Mouse (Mus musculus): ENCODE measurements at regions not wholly inside any gene's neighbourhood (a gene's known extent, or its start where the extent isn't known, plus 50 kb on each side); places are given as distances from the start of the nearest gene placed in this dataset.
"Not testable (repeated sequence)": the region's sequence is repeated elsewhere in the genome, so short reads cannot be mapped to it uniquely, and the experiment has no call there.

DNA sequence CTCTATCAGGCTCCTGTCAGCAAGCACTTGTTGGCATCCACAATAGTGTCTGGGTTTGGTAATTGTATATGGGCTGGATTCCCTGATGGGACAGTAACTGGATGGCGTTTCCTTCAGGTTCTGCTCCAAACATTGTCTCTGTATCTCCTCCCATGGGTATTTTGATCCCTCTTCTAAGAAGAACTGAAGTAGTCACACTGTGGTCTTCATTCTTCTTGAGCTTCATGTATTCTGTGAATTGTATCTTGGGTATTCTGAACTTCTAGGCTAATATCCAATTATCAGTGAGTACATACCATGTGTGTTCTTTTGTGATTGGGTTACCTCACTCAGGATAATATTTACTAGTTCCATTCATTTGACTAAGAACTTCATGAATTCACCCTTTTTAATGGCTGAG lies 119.2 kb upstream of the Gm21119 start:
- not testable (repeated sequence) for DNase-seq (ENCODE audit: low spot score in 2 of 2)

DNA sequence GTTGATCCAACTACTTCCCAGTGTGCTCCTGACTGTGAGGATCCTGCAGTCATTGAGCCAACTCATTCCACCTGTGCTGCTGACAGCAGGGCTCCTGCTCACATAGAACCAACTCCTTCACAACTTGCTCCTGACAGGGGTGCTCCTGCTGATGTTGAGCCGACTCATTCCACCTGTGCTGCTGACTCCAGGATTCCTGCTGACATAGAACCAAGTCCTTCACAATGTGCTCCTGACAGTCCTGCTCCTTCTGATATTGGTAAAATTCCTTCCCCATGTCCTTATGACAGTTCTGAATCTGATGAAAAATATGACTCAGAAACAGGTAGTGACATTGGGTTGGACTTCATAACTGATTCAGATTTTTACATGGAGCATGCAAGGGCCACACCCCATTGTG lies 100.8 kb upstream of the Gm21119 start:
- not testable (repeated sequence) for DNase-seq (ENCODE audit: low spot score in 2 of 2)

DNA sequence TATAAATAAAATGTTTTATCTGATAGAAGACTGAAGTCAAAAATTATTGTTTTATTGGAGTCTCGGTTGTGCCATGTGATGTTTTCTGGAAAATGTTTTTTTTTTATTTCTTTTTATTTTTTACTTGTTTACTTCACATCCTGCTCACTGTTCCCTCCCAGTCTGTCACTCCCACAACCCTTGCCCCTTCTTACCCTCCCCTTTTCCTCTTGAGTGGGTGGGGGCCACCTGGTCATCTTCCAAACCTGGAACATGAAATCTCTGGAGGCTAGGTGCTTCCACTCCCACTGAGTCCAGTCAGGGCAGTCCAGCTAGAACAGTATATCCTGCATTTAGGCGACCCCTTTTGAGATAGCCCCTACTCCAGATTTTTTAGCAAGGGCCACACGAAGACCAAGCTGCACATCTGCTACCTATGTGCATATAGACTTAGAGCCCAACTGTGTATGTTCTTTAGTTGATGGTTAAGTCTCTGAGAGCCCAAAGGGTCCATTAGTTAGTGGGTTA lies 98.3 kb upstream of the Gm21119 start:
- DNase-seq (ENCODE audit: low spot score in 2 of 2): not testable (repeated sequence)

DNA sequence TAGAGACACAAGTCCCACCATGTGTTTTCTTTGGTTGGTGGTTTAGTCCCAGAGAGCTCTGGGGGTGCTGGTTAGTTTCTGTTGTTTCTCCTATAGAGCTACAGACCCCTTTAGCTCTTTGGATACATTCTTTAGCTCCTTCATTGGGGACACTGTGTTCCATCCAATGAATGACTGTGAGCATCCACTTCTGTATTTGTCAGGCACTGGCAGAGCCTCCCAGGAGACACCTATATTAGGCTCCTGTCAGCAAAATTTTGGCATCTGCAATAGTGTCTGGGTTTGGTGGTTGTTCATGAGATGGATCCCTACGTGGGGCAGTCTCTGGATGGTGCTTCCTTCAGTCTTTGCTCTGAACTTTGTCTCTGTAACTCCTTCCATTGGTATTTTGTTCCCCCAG lies 97.2 kb upstream of the Gm21119 start:
- not testable (repeated sequence) for DNase-seq (ENCODE audit: low spot score in 2 of 2)

DNA sequence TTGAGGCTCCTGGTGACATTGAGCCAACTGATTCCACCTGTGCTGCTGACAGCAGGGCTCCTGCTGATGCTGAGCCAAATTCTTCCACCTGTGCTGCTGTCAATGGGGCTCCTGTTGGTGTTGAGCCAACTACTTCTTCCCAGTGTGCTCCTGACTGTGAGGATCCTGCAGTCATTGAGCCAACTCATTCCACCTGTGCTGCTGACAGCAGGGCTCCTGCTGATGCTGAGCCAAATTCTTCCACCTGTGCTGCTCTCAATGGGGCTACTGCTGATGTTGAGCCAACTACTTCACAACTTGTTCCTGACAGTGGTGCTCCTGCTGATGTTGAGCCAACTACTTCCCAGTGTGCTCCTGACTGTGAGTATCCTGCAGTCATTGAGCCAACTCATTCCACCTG lies 90.2 kb upstream of the Gm21119 start:
- DNase-seq (ENCODE audit: low spot score in 2 of 2): not testable (repeated sequence)

DNA sequence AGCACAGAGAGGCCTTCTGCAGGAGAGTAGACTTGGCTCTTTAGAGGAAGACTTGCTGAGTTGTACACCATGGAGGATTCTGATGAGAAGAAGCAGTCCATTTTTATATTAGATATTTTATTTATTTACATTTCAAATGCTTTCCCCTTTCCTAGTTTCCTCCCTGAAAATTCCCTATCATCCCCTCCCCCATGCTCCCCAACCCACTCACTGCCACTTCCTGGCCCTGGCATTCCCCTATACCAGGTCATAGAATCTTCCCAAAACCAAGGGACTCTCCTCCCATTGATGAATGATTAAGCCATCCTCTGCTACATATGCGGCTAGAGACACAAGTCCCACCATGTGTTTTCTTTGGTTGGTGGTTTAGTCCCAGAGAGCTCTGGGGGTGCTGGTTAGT lies 85.7 kb upstream of the Gm21119 start:
- DNase-seq (ENCODE audit: low spot score in 2 of 2): not testable (repeated sequence)

DNA sequence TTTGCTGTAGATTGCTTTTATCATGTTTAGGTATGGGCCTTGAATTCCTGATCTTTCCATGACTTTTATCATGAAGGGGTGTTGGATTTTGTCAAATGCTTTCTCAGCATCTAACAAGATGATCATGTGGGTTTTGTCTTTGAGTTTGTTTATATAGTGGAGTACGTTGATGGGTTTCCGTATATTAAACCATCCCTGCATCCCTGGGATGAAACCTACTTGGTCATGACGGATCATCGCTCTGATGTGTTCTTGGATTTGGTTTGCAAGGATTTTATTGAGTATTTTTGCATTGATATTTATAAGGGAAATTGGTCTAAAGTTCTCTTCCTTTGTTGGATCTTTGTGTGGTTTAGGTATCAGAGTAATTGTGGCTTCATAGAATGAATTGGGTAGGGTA lies 75.7 kb upstream of the Gm21119 start:
- not testable (repeated sequence) for DNase-seq (ENCODE audit: low spot score in 2 of 2)

DNA sequence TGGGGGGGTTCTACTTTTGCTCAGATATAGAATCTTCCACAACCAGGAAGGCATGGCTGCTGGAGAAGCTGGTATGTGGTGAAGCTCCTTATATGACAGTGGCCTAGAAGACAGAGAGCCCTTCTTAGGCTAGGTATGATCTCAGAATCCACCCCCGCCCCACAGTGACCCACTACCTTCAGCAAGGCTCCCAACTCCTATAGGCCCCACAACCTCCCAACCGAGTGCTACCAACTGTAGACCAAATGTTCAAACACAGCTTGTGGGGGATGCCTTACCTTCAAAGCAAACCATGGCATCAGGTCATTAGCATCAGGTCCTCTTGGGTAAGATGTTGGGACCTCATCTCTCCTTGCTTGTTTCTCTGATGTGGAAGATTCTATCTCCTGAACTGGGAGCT lies 70.6 kb upstream of the Gm21119 start:
- not testable (repeated sequence) for DNase-seq (ENCODE audit: low spot score in 2 of 2)

DNA sequence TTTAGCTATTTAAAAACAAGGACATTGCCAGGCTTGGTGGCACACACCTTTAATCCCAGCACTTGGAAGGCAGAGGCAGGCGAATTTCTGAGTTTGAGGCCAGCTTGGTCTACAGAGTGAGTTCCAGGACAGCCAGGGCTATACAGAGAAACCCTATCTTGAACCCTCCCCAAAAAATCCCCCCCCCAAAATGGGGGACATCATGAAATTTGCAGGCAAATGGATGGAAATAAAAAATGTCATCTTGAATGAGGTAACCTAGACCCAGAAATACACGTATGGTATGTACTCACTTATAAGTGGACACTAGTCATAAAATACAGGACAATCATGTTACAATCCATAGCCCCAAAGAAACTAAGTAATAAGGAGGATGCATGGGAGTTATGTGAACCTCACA lies 69.4 kb upstream of the Gm21119 start:
- peak in 1 of 2 experiments; percentile 4 for DNase-seq (ENCODE audit: low spot score in 2 of 2)

DNA sequence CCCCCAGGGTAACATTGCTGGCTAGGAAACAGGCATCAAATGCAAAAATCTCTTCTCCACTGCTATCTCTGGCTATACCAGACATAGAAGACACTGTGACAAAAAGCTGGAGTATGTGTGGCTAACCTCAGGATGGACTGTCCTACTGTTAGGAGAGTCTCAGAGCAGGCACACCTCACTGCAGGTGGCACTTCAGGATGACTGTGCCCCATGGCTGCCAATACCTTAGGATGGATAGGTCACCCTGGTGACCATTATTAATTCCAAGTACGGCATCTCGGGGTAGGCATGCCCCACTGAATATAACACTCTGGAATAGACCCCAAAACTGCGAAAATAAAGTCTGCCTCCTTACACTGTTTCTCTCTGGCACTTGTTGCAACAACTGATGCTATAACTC lies 68.3 kb upstream of the Gm21119 start:
- DNase-seq (ENCODE audit: low spot score in 2 of 2): not testable (repeated sequence)

DNA sequence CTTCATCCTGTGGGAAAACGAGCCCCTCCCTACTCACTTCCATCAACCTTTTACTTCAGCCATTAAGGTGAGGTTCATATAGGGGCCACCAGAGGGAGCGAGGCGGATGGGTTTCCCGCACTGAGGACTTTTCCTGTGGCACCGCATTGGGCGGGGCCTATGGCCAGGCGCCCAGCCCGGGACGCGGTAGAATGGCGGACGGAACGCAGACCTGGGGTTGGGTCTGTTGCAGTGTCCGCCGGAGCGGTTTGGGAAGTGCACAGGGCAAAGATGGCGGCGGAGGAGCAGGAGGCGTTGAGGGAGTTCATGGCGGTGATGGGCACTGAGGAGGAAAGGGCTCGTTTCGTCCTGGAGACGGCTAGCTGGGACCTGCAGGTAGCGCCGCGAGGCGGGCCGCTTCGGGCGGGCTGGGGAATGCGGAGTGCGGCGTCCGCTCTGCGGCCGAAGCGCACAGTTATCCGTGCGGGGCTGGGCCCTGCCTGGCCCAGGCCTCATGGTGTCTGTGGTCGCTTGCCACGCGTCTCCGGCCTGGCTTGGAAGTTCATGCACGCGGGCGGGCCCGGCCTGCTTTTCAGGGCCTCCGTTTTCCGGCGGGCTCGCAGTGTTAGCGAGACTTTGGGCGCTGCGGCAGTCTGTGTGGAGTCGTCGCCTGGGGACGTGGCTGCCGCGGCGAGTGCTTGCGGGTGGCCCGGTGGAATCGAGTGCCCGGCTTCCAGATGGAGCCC lies 64.5 kb upstream of the Gm21119 start:
- peak; percentile 98 for DNase-seq (ENCODE audit: low spot score in 2 of 2)

DNA sequence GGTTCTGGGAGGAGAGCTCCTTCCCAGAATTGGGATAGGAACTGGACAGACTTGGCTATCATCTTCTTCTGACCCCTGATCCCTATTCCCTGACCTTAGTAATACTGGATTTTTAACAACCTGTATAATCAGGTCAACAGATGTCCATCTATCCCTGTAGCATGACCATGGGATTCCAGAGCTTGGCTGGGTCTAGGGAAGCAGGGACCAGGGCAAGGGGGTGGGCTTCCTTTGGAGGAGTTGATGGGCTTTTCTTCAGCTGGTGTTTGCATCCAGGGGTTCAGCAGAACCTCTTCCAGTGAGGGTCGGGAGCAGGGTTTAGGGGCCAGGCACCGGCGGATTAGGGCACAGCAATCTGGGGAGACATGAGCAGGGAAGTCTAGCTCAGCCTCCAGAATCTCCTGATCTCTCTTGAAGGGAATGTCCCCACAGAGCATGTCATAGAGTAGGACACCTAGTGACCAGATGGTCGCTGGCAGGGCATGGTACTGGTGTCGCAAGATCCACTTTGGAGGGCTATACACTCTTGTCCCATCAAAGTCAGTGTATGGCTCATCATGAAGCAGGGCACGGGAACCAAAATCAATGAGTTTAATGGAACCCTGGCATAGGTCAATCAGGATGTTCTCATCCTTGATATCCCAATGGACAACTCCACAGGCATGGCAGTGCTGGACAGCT lies 58.1 kb upstream of the Gm21119 start:
- DNase-seq (ENCODE audit: low spot score in 2 of 2): not testable (repeated sequence)

DNA sequence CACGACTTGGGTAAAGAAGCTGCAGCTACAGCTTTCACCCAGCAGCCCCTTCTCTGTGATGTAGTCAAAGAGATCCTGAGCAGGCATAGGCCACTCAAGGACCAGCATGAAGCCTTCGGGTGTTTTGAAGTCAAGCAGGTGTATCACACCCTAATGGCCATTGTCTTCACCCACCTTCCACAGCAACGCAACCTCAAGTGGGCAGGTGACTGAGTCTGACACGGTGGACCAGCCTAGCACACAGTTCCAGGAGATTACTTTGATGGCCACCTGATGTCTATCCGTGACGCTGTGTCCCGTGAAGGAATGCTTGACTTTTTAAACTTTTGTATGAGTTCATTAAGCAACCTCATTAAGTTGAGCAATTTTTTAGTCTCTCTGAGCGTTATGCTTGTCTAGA lies 57.5 kb upstream of the Gm21119 start:
- not testable (repeated sequence) for DNase-seq (ENCODE audit: low spot score in 2 of 2)

DNA sequence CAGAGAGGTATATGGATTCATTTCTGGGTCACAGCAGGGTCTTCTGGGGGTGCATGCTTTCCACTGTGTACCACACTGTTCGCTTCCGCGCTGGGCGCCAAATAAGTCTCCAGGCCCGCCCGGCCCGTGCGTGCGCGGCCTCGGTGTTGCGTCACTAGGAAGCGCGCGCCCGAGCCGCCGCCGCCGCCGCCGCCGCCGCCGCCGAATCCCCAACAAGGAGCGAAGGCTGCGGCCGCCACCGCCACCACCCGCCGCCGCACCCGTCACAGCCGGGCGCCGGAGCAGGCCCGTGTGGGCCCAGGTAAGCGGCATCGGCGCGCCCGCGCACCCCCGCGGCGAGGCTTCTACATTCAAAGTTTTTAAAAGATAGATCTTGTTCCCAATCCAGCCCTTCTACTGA lies 57.1 kb upstream of the Gm21119 start:
- peak; percentile 2 to 10 for DNase-seq (ENCODE audit: low spot score in 2 of 2)

All from urinary bladder, postnatal 36 days (tissue).